Mouse (Mus musculus): ENCODE measurements at regions not wholly inside any gene's neighbourhood (a gene's known extent, or its start where the extent isn't known, plus 50 kb on each side); places are given as distances from the start of the nearest gene placed in this dataset.
"Not testable (repeated sequence)": the region's sequence is repeated elsewhere in the genome, so short reads cannot be mapped to it uniquely, and the experiment has no call there.

DNA sequence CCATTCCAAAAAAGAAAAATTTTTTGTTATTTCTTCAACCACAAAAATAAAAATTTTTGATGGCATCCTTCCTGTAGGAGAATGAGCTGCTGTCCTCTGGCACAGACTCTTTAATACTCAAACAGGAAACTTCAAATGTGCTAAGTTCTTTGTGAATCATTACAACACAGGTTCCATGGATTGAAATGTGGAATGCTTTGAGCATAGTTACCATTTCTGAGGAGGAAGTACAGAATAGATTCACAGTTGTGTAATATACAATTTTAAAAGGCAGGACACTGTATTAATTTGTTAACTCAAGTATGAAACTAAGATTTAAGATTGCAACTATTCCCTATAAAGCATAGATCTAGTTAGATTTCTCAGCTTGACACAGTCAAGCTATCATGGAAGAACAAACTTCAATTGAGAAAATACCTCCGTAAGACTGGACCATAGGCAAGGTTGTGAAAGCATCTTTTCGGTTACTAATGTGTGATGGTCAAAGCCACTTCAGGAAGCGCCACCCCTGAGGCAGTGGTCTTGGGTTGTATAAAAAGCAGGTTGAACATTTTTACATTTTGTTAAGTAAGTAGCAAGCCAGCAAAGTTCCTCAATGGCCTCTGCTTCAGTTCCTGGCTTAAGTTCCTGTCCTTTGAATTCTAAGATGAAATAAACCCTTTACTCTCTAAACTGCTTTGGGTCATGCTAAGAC is 354.0 kb upstream of the B3galt2 start:
- 0 out of 2 replicates have a peak, but pooled peaks cover 5% of the 10 kb centered on the region for H3K9me3 ChIP-seq (replicated peaks)
- H3K36me3 ChIP-seq: no peaks in the 10 kb centered on the region
- H3K4me2 ChIP-seq: no peak overlapping the region
- no peak for ATAC-seq (ENCODE audit: insufficient number of reproducible peaks, low FRiP score)
- H3K27me3 ChIP-seq (replicated peaks): no peaks in the 10 kb centered on the region
- no peak overlapping the region for H3K9ac ChIP-seq
- no peak overlapping the region for H3K4me3 ChIP-seq
- no peak overlapping the region for H3K27ac ChIP-seq (ENCODE audit: poor library complexity, severe bottlenecking)
- no peaks in the 10 kb centered on the region for H3K4me1 ChIP-seq (replicated peaks)
- WGBS: 91% methylated on average over 3 of the region's 3 CpGs

DNA sequence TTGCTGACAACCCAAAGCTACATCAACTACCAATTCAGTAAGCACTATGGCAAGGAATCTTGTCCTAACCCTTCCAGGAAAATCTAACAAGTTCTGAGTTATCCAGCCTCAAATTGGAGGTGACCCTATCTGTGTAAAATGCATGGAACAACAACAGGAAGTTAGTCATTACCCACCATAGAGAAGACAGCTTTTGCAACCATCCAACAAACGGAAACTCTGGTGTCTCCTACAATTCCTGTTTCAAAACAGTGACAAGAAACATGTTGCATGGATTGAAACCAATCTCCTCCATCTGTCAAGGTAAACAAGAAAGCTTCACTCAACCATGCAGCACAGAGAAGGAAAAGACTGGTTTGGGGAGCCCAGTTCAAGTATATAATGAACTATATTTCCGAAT is 353.0 kb upstream of the B3galt2 start:
- Histone ChIP-seq H3K36me3 (no peaks in the 10 kb centered on the region), H3K4me3 (no peak overlapping the region), H3K27ac (ENCODE audit: poor library complexity, severe bottlenecking) (no peak overlapping the region), H3K9ac (no peak overlapping the region), H3K9me3 (replicated peaks) (0 out of 2 replicates have a peak, but pooled peaks cover 5% of the 10 kb centered on the region), H3K4me2 (no peak overlapping the region), H3K4me1 (replicated peaks) (no peaks in the 10 kb centered on the region), H3K27me3 (replicated peaks) (no peaks in the 10 kb centered on the region)
- ATAC-seq (ENCODE audit: insufficient number of reproducible peaks, low FRiP score): no peak
- 69% methylated on average over 2 of the region's 2 CpGs for WGBS

DNA sequence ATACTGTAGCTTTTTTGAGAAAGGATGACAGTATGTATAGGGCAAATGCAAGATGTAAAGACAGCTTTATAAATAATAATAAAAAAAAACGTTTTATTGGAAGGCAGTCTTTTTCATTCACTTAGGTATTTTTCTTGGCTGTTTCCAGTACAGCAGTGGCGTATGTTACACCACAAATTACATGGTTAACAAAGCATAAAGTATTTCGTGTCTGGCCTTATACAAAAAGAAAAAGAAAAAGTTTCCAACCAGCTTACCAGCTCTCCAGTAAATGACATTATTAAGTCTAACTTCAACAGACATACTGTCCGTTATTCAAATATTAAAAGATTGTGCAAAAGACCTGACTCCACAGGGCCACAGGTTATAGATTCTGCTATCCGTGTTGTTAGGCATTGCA is 343.9 kb upstream of the B3galt2 start:
- H3K27ac ChIP-seq (ENCODE audit: poor library complexity, severe bottlenecking): no peak overlapping the region
- 71% methylated on average over 5 of the region's 5 CpGs for WGBS
- no peaks in the 10 kb centered on the region for H3K4me1 ChIP-seq (replicated peaks)
- no peaks in the 10 kb centered on the region for H3K9me3 ChIP-seq (replicated peaks)
- no peak overlapping the region for H3K4me2 ChIP-seq
- ATAC-seq (ENCODE audit: insufficient number of reproducible peaks, low FRiP score): no peak
- no peaks in the 10 kb centered on the region for H3K36me3 ChIP-seq
- H3K9ac ChIP-seq: no peak overlapping the region
- H3K4me3 ChIP-seq: no peak overlapping the region
- no peaks in the 10 kb centered on the region for H3K27me3 ChIP-seq (replicated peaks)

DNA sequence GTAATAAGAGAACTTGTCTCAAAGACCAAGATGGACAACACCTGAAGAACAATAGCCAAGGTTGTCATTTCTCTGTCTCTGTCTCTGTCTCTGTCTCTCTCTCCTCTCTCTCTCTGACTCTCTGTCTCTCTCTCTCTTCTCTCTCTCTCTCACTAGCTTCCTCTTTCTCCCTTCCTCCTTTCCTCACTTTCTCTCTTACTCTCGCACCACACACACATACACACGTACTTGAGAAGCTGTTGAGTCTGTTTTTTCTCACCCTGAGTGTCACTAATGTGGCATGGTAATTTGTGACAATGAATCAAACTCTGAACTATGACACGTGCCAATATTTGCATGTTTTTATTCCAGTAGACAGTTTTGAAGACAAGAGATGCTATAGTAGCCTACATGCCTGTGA is 333.1 kb upstream of the B3galt2 start:
- no peak overlapping the region for H3K27ac ChIP-seq (ENCODE audit: poor library complexity, severe bottlenecking)
- ATAC-seq (ENCODE audit: insufficient number of reproducible peaks, low FRiP score): no peak
- H3K27me3 ChIP-seq (replicated peaks): no peaks in the 10 kb centered on the region
- H3K4me1 ChIP-seq (replicated peaks): peaks cover 5% of the 10 kb centered on the region; the same call in 1 of the 2 replicates
- no peak overlapping the region for H3K4me2 ChIP-seq
- WGBS: 56% methylated on average over 3 of the region's 3 CpGs
- H3K36me3 ChIP-seq: no peaks in the 10 kb centered on the region
- H3K4me3 ChIP-seq: no peak overlapping the region
- H3K9me3 ChIP-seq (replicated peaks): no peaks in the 10 kb centered on the region
- H3K9ac ChIP-seq: no peak overlapping the region

DNA sequence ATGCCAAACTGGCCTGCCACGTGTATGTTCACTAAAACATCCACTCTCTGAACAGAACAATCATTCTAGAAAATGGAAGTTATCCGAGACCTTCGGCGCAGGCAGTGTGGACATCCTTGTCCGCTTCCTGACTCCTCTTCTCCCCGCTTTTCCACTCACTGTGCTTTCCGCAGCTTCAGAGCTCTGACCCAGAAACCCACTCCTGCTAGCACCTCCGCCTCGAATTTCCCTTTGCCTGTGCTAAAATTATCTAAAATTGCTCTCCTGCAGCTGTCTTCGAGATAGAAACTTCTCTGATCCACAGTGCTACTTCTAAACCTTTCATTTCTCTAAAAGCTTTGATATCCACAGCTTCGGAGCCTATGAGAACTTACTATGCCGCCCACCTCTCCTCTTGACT is 322.1 kb upstream of the B3galt2 start:
- Histone ChIP-seq H3K4me2 (no peak overlapping the region), H3K9ac (no peak overlapping the region), H3K4me3 (no peak overlapping the region), H3K4me1 (replicated peaks) (no peaks in the 10 kb centered on the region), H3K27ac (ENCODE audit: poor library complexity, severe bottlenecking) (no peak overlapping the region), H3K9me3 (replicated peaks) (no peaks in the 10 kb centered on the region), H3K27me3 (replicated peaks) (no peaks in the 10 kb centered on the region), H3K36me3 (no peaks in the 10 kb centered on the region)
- WGBS: 84% methylated on average over 12 of the region's 12 CpGs
- ATAC-seq (ENCODE audit: insufficient number of reproducible peaks, low FRiP score): no peak

DNA sequence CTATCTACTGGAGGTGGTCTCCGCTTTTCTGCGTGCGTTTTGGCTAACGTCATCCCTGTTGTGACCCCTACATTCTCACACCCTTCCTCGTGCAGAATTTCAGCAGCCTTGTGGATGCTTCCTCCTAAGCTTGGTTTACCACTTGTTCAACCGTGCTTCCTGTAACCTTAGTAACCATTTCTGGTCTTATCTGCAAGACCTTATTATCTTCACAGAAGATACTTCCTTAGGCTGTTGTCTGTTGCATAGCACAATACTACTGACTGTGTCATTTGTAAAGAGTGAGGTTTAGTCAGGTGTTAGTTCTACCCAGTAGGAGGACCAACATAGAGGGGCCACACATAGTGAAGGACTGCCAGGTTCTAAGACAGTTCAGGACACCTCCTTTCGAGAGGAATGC is 320.9 kb upstream of the B3galt2 start:
- Histone ChIP-seq H3K9ac (no peak overlapping the region), H3K4me3 (no peak overlapping the region), H3K27ac (ENCODE audit: poor library complexity, severe bottlenecking) (no peak overlapping the region), H3K4me1 (replicated peaks) (no peaks in the 10 kb centered on the region), H3K9me3 (replicated peaks) (no peaks in the 10 kb centered on the region), H3K36me3 (no peaks in the 10 kb centered on the region), H3K27me3 (replicated peaks) (no peaks in the 10 kb centered on the region), H3K4me2 (no peak overlapping the region)
- WGBS: 80% methylated on average over 7 of the region's 7 CpGs
- ATAC-seq (ENCODE audit: insufficient number of reproducible peaks, low FRiP score): no peak

DNA sequence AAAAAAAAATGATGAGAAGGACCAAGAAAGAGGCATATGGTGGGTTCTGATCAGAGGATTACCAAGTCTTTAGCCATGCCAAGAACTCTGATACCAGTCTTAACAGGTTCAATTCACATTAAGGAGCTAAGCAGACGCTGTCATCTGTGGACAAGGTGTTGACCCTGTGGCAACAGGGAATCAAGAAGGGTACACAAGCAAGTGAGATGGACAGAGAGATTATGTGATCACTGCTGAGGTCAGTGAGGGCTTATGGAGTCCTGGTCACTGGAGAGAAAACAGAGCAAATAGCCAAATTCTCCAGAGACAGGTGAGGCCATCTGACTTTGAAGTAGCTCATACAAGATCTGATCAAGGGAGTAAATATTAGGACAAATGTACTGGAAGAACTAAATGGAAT is 289.1 kb upstream of the B3galt2 start:
- no peak for ATAC-seq (ENCODE audit: insufficient number of reproducible peaks, low FRiP score)
- H3K4me2 ChIP-seq: no peak overlapping the region
- H3K9ac ChIP-seq: no peak overlapping the region
- no peaks in the 10 kb centered on the region for H3K27me3 ChIP-seq (replicated peaks)
- H3K9me3 ChIP-seq (replicated peaks): no peaks in the 10 kb centered on the region
- H3K4me1 ChIP-seq (replicated peaks): no peaks in the 10 kb centered on the region
- no peak overlapping the region for H3K4me3 ChIP-seq
- 77% methylated on average over 1 of the region's 1 CpGs for WGBS
- H3K36me3 ChIP-seq: no peaks in the 10 kb centered on the region
- no peak overlapping the region for H3K27ac ChIP-seq (ENCODE audit: poor library complexity, severe bottlenecking)

DNA sequence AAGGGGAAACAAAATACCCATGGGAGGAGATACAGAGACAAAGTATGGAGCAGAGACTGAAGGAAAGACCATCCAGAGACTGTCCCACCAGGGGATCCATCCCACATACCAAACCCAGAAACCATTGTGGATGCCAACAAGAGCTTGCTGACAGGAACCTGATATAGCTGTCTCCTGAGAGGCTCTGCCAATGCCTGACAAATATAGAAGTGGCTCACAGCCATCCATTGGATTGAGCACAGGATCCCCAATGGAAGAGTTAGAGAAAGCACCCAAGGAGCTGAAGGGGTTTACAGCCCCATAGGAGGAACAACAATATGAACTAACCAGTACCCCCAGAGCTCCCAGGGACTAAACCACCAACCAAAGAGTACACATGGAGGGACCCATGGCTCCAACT is 280.2 kb upstream of the B3galt2 start:
- not testable (repeated sequence) for H3K4me2 ChIP-seq; H3K27me3 ChIP-seq (replicated peaks); H3K9me3 ChIP-seq (replicated peaks); H3K36me3 ChIP-seq; H3K4me3 ChIP-seq; H3K9ac ChIP-seq; ATAC-seq (ENCODE audit: insufficient number of reproducible peaks, low FRiP score); H3K27ac ChIP-seq (ENCODE audit: poor library complexity, severe bottlenecking); H3K4me1 ChIP-seq (replicated peaks)

DNA sequence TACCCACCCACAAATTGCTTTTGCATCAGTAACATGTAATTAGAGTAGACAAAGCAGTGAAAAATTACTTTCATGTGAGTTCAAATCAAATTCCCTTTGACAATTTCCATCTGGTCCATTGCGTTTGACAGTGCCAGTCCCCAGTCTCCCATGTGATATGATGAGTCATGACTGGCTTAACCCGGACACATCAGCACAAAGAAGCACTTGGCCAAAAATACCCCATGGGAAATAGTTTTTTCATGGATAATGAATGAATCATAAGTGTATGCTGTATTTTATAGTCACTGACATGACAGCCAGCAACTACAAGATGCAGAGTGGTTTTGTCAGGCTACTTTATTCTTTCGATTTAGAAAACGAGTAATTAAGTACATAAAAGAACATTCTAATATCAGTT is 248.6 kb upstream of the B3galt2 start:
- WGBS: 64% methylated on average over 4 of the region's 4 CpGs
- Histone ChIP-seq H3K9me3 (replicated peaks) (no peaks in the 10 kb centered on the region), H3K4me3 (no peak overlapping the region), H3K27ac (ENCODE audit: poor library complexity, severe bottlenecking) (no peak overlapping the region), H3K4me1 (replicated peaks) (no peaks in the 10 kb centered on the region), H3K4me2 (no peak overlapping the region), H3K27me3 (replicated peaks) (no peaks in the 10 kb centered on the region), H3K9ac (no peak overlapping the region), H3K36me3 (no peaks in the 10 kb centered on the region)
- ATAC-seq (ENCODE audit: insufficient number of reproducible peaks, low FRiP score): no peak
